Mouse (Mus musculus) heart, adult 9 months (tissue): Measurements from ENCODE around the gene Orc5.
"Not testable (repeated sequence)": the region's sequence is repeated elsewhere in the genome, so short reads cannot be mapped to it uniquely, and the experiment has no call there.

Source experiments
- DNase-seq, 2 experiments: peaks; one replicate each; pipeline ENCODE4 v3.0.0; 2022; ENCODE audit warnings: low spot score in 2 of 2

The Orc5 gene

DNA sequence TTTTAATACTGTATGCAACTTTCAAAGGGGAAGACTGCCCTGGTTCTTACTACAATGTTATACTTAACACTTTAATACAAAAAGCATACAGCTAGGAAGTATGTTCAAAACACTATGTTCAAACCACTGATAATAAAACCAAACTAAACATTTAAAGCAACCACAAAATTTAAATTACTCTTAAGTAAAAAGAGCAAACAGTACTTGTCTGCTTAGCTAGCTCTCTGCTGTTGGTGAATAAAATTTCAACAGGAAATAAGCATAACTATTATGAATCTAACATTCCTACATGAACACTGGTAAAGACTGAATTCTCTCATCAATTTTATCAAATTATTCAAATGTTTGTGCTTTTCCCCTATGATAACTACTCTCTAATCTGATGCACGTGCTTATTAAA lies 13.5 kb downstream of the Orc5 start:
- no peak for DNase-seq

DNA sequence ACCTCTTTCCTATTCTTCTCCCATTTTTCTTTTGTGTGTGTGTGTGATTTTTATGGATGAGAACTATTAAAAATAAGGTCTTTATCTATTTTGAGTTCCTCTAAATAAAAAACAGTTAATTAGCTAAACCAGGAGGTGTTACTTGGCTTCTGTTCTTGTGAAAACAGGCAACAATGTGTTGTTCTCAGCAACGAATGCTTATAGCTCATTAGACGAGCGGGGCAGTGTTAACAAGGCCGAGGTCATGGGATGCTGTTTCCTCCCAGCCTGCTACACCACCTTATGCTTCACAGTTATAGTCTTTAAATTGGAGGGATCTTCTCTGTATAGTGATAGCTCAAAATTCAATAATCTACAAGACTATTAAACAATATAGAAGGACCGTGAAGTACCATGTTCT lies 17.7 kb downstream of the Orc5 start:
- no peak for DNase-seq

DNA sequence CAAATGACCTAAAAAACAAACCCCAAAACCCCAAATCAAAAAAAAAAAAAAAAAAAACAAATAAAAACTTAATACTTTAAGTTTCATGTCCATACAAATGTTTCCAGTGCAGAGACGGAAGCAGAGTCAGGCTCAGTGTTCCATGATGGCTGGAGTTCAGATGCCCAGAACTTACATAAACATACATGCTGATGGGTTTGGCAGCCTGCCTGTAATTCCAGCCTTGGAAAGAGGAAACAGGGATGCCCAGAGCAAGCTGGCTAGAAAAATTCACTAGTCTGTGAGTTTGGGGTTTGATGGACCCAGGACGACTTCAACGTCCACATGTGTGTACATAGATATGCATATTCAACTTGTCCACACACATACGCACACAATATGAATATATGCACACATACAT lies 27.6 kb downstream of the Orc5 start:
- DNase-seq: no peak

DNA sequence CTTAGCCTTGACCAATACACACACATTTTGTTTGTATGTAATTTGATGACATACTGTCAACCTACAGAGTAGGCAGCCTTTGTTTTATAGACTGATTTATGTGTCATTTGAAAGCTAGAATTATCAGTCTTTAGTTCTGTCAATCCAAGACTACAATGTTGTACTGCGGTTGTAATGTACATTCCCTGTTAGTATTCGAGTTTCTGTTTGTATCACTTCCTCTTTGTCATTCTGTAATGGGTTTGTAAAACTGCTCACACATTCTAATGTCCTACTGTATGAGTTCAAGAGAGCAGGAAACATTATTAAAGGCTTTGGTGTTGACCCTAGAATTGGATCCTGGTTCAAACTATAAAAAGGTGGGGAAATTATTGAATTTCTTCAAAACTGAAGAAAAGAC lies 30.5 kb downstream of the Orc5 start:
- DNase-seq: no peak

DNA sequence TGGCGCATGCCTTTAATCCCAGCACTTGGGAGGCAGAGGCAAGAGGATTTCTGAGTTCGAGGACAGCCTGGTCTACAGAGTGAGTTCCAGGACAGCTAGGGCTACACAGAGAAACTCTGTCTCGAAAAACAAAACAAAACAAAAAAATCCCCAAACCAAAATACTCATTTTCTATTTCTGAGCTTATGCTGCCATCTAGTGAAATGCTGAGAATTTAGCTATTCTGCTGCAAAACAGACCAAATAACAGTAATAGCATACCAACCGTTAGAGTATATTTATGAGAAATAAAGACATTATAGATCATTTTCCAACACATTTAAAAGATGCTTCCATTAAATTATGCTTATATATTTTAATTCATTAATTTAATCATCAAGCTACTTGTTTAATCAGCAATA lies 34.5 kb downstream of the Orc5 start:
- DNase-seq: not testable (repeated sequence)

DNA sequence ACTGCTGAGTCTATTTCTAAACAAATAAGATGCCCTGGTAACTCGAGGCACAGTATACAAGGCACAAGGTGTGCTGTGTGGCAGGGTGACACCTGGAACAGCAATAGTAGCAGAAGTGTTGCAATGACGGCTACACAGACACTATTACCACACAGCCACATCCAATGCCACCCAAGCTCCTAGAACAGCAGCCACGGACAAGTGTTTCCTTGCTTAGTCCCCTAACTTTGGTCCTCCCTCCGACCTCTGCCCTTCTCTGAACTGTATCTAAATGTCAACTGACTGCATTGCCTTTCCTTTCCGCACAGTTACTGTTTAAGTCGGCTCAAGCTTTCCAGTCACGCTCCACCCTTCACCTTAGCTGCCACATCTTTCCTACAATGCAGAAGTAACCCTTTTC lies 36.0 kb downstream of the Orc5 start:
- not testable (repeated sequence) for DNase-seq

DNA sequence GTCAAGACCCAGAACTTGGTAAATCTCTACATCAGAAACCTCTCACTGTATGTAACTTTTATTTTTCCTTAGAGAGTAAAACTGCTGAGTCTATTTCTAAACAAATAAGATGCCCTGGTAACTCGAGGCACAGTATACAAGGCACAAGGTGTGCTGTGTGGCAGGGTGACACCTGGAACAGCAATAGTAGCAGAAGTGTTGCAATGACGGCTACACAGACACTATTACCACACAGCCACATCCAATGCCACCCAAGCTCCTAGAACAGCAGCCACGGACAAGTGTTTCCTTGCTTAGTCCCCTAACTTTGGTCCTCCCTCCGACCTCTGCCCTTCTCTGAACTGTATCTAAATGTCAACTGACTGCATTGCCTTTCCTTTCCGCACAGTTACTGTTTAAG lies 37.6 kb downstream of the Orc5 start:
- DNase-seq: not testable (repeated sequence)

DNA sequence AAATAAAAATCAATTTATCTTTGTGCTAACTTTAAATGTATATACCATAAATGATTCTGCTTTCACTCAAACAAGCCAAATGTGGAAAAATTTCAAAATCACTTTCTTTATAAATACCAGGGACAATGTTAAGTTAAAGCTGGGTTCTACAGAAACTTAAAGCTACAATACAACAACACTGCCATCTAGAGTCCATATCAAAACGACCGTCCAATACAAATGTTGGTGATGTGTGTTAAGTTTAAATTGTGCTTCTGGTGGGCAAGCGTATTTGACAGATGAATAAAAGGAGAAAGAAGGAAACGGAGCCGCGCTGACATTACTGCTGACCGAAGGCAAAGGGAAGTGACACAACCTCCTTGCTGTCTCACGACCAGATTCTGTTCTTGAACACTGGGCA lies 38.4 kb downstream of the Orc5 start:
- DNase-seq: no peak

DNA sequence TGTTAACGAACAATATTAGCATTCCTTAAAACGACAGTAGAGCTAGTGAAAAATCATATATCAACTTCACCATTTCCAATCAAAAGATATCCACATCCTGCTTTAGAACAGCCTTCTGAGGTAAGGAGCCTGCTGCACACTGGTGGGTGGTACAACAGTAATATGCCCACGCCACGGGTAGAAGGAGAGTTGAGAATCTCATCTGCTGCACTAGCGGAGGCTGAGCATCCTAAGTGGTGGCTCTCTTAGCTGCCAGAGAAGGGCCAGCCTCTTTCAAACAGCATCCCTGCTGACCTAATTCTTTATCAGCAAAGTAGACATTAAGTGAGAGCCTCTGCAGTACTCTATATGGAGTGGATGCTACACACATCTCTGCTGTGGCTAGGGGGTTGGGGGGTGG lies 41.7 kb downstream of the Orc5 start:
- DNase-seq: no peak

DNA sequence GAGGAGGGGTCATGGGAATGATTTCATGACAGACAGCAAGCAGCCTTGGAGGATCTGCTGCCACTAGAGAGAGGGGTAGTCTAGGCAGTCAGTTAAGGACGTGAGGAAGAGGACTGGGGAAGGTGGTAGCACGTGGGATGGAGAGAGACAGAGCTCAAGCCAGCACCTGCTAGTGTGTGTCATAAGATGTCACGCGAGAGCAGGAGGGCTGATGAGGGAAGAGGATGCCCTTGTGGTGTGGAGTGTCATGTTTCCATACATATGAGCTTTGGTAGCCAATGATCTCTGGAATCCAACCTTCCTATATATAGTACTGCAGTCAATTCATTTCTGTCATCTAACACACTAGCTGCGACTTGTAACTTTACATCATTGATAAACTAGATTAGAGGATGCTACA lies 50.8 kb downstream of the Orc5 start:
- DNase-seq: no peak

DNA sequence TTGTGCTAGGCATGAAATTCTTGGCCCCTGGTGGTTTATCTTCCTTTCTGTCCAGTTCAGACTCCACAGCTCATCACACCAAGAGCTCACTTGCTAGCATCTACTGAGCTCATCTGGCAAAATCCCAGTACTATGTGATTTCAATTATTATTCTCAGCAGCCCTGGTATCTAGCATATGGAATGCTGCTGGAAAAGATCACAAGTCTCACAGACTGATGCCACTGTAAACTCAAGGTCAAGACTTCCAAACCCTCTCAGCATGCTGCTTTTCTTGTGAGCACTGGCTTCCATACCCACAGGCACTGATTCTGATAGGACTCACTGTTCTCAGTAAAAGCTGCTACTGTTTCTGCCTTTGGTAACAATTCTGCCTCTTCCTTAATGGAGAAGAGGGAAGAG lies 59.1 kb downstream of the Orc5 start:
- no peak for DNase-seq

DNA sequence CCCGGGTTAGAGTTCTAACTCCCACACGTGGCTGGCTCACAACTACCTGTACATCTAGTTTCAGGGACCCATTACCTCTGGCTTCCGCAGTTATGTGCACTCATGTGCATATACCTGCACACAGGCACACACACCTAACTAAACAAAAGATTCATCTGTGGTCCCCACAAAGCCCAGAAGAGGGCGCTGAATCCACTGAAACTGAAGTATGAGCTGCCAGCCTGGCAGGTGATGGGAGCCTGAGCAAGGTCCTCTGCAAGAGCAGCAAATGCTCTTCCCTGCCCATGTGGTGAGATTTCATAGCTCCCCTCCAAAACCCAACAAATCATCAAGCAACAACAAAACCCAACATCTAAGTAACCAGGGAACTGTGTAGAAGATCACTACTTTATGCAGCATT lies 61.1 kb downstream of the Orc5 start:
- DNase-seq: no peak

DNA sequence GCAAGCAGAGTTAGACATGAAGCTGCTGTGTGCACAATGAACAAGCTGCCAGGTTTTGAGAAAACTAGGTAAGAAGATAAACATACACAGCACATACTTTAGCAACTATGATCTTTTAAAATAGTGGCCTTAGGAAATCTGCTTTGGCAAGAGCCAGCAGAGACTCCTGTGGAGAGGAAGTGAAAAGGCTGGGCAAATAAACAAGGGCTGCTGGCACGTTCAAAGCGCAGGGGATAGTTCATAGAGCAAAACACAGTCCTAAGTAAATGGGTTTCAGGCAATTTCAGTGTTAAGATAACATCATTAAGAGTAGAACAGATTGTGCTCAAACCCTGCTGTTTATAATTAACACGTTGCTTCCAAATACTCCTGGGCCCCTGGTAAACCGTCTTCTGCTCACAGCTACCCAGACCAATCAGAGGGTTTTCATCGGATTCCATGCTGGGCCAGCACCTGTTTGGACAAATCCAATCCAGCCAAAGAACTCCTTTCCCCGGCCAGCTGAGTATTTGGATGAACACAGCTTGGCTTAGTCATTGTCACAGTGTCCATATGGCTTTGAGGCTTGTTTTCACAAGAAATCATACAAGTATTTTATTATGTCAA lies 63.5 kb downstream of the Orc5 start:
- DNase-seq: no peak

DNA sequence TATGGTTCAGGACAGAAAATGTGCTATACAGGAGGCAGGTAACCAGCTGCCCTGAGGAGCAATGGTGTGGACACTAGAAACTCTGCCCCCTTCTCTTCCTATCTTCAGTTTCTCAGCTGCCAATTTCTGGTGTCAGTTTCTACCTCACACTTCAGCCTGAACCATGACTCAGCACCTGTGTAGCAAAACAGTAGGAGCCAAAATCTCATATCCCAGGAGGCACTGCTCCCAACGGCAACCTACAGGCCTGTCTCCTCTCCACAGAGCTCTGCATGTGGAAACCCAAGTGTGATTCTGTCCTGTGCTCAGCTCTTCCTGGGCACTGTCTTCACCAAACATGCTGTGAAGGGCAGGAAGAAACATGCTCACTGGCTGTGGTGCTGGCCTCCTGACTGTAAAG lies 64.5 kb downstream of the Orc5 start:
- DNase-seq: no peak

DNA sequence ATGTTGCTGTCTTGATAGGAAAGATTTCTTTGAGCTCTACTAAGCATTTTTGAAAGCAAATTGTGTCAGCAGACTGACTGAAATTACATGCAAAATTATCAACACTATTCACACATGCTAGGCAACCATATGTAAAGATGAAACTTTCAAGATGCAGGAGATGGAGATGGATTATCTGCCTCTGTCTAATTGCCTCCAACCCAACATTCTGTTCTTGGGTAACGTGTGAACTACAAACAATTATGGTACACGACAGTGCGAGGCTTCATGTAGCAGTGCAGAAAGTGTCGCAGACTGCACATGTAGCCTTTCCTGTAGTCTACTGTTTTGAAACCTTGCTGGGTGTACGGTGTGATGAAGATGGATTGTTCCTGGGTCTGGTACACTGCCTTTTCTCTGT lies 67.7 kb downstream of the Orc5 start:
- no peak for DNase-seq

DNA sequence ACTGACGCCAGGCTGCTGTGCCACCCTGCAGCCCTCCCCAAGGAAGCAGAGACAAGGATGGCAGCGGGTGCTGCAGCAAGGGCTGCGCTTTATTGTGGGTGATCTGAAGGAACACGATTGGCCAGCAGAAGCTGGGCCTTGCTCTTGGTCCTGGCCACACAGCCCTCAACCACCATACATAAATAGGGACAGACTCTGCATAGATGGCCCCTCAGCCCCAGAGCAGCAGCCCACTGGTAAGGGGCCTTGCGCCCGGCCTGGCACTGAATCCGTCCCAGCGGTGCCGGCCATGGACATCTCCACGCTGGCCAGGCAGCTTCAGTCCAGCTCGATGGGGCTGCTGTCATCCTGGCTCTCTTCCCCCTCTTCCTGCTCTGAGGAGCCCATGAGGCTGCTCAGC lies 77.8 kb downstream of the Orc5 start:
- not testable (repeated sequence) for DNase-seq

DNA sequence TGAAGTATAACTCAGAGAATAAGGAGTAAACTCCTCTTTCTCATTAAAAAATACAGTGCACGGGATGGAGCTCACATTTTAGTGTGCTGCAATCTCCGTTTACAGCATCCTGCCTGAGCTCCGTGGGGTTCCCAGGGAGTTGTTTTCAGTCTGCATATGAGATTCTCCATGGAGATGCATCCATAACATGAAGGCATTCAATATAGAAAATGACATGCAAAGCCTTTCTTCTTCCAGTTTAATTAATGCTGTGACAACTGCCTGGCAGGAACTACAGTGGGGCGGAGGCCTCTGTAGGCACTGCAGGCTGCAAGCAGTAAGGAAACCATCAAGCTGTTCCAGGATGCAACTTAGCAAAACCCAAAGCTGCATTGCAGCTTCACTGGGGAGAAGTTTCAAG lies 79.0 kb downstream of the Orc5 start:
- no peak for DNase-seq

DNA sequence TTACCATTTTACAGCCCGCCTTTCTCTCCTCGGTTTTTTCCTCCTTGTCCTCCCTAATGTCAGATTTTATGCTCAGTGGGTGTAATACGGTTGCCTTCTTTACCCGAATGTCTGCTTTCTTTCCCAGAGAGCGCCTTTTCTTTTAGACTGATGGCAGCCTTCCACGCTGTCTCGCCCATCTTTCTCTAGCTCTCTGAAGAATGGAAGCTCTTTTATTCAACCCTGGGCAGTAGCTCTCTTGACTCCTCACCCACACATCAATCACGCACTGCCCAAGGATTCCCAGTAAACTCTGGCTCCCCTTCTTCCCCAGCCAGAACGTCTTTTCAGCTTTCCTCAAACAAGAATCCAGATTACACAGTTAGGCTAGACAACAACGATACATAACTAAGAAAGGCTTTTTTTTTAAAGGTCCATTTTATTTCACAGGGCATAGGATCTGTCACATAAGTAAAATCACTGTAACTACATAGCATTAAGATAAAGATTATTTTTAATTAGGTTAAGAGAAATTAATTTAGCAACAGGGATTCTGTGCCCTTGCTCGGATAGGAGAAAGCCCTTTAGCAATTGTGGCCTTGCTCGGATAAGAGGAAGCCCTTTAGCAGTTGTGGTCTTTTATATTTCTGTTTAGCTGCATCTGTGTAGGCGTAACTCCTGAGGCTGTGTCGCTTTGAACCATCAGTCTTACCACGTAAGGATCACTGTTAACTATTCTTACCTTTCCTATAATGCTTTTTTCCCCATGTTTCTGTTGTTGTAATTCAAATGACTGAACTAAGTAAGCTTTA lies 97.2 kb downstream of the Orc5 start:
- DNase-seq: no peak

DNA sequence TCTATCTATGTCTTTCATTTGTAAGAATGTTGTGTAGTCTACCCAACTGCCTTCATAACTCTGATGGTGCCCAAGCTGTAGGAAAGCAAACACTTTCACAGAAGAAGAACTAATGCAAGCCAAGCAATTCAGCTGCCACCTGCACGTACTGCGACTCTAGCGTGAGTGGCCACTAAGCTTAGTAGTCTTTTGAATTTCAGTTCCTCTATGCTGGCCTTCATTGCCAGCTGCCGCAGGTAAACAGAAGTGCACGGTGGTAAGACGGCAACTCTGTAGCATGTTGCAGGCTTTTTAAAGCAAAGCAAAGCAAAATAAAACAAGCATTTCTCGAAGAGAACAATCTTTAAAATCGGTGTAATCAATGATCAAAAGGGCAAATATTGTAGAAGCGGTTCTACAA lies 97.8 kb downstream of the Orc5 start:
- no peak for DNase-seq

DNA sequence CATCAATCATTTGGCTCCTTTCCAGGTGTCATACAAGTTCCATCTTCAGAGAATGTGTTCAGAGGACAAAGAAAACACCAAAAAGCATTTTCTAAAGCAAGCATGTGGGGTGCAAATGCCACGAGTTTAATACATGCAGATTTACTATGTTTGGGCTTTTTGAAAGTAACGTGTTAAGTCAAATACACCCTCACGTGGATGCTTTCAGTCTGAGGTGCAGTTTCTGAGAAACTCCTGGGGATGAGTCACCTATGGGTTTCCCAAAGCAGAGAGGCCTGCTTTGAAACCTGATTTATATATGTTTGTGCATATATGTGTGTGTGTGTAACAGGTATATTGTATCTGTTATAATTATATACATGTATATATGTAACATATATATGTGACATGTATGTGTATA lies 98.5 kb downstream of the Orc5 start:
- no peak for DNase-seq

DNA sequence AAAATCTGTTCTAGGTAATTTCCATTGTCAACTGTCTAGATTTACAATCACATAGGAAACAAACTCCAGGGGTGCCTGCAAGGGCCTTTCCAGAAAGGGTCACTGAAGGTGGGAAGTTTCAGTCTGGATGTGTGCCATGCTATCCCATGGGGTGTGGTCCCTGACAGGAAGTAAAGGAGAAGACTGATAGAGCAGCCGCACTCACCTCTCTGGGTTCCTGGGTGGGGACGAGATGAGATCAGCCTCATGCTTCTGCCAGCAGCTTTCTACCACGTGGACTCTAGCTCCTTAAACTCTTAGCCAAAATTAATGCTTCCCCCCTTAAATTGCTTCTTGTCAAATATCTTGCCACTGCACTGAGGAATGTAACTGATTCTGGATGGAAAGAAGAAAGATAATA lies 100.7 kb downstream of the Orc5 start:
- no peak for DNase-seq
